Mouse (Mus musculus) liver (tissue): ENCODE measurements around the gene Sebox.
A peak's percentile ranks its signal among the peaks of the same experiment; 100 is the strongest.

ENCODE experiments used
- DNase-seq: peaks from one replicate; pipeline ENCODE4 v3.0.0-alpha.2; 2020; ENCODE audit warnings: mixed read lengths

Sebox gene

DNA sequence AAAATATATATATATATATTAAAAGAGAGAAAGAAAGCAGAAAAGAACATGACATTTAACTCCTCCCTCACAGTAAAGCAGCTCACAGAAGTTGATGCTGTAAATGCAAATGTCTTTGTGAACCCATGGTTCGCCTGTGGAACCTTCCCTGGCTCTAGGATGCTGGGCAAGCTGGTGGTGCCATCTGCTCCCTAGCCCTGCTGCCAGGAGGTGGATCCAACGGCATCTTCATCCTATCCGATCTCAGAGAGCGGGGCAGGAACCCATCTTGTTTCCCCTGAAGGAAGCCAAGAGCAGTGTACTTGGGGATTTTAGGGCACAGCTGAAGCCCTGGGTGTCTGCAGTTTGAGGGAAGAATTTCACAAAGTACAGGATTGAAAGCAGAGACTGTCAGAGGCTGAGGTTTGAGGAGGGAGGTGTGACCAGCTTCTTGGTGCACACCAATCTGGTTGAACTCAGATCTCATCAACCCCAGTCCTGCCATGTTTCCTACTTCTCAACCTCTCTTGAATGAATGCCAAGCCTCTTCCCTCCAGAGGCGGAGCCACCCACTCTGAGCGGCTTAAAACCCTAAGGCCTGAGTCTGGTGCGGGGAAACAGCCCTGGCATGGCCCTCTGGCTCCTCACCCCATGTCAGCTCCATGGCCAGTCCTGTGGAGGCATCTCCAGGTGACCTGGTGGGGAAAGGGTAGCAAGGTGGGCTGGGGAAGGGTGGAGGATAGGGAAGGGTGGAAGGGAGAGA, at the start of gene Sebox:
Gene Sebox (plus strand): TSS at position 539 of the 742 bp plus-strand sequence.
- DNase-seq: no peak

DNA sequence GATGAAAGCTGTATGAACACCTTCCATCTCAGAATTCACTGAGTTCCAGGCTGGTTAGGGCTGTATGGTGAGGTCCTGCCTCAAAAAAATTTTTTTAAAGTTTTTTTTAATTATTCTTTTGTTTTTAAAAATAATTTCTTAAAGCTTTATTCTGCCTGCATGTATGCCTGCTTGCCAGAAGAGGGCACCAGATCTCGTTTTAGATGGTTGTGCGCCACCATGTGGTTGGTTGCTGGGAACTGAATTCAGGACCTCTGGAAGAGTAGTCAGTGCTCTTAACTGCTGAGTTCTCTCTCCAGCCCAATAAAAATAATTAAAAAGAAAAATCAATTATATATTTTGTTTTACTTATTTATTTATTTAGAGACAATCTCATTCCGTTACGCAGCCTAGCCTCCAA, 49.6 kb upstream of the Sebox start:
- DNase-seq: peak; percentile 68

DNA sequence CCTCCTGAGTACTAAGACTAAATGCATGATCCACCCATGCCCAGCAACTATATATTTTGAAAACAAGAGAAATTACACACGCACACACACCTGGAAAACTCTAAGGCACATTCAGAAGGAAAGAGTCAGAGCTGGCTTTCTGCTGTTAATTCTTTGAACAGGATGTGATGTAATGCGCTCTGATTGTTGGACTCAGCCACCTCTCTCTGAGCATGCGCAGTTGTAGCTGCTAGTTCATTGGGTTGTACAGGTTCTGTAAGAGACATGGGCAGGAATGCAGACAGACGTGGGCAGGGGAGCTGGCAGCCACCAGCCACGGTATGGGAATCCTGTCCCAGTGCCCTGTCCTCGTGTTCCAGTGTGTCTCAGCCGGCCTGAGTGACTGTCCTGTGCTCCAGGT, 49.0 kb upstream of the Sebox start:
- no peak for DNase-seq

DNA sequence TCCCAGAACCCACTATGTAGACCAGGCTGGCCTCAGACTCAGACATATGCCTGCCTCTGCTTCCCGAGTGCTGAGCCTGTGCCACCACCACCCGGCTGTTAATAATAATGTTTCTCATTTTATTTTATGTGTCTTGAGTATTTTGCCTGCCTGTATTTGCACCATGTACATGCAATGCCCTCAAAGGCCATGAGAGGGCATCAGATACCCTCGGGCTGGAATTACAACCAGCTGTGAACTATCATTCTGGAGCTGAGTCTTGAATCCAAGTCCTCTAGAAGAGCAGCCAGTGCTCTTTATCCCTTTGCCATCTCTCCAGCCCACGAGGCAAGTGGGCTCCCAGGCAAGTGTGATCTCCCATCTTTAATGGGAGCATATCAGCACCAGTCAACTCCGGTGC, 47.9 kb upstream of the Sebox start:
- DNase-seq: peak; percentile 34

DNA sequence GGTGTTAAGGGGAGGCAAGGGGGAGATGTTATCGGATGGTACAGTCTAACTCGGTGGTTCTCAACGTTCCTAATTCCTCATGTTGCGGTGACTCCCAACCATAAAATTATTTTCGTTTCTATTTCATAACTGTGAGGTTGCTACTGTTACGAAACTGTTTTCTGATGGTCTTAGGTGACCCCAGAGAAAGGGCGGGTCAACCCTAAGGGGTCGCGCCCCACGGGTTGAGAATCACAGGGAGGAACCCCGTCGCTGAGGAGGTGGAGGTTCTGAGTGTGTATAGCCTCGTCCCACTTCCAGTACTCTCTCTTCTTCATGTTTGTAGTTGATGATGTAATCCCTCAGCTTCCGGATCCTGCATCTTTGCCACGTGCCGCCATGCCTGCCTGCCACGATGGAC, 44.5 kb upstream of the Sebox start:
- no peak for DNase-seq

DNA sequence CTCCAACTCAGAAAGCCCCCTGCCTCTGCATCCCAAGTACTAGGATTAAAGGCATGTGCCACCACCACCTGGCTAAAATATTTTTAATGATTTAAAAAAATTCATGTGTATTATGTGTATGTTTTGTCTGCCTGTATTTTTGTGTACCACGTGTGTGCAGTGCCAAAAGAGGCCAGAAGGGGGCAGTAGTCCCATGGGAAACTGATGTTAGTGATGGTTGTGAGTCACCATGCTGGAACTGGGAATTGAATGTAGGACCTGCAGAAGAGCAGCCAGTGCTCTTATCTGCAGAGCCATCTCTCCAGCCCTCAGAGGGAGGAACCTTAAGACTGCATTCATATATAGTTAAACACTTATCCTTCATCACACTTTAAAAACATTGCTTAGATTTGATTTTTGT, 41.4 kb upstream of the Sebox start:
- DNase-seq: no peak

DNA sequence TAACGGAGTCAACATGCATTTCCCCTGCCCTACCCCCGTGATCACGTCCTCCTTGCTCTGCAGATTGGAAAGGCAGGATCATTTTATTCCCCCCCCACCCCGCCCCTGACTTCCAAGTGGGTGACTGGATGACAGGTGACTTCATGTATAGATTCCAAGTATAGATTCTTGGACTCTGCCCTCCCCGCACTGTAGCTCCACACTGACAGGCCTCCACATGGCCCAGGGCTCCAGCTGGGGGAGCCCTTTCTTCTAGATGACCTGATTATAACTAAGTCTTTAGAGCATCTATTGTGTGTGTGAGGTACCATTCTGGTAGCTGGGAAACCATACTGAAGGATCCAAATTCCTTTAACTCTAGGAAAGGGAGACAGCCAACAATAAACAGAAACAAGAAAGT, 40.6 kb upstream of the Sebox start:
- no peak for DNase-seq

DNA sequence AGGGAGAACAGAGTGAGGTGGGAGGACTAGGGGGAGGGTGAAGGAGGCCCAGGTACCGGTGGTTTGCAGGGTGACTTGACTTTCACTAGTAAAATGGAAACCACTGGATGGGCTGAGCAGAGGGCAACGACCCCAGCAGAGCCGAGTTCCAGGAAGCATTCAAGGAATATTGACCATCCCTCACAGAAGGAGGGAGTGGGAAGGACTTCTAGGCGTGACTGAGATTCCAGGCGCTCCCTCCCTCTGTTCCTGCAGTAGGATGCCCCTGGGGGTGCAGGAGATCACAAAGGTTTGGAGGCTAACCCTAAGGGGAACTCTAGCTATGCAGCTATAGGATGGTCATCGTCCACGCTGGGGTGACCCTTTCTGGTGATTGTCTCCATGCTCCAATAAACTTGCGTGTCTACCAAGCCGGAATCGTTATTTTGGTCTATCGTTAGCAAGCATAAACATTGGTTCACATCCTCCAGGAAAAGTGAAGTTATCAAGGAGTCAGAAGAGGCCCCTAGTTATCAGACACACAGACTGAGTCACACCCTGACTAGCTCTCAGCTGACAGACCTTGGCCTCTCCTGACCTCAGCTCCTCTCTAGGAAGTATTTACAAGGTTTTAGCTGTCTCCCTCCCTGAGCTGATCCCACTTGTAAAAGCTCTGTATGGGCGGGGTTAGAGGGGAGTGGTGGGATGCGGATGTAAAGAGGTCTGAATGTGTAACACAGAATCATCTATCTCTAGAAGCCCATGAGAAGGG, 39.8 kb upstream of the Sebox start:
- no peak for DNase-seq

DNA sequence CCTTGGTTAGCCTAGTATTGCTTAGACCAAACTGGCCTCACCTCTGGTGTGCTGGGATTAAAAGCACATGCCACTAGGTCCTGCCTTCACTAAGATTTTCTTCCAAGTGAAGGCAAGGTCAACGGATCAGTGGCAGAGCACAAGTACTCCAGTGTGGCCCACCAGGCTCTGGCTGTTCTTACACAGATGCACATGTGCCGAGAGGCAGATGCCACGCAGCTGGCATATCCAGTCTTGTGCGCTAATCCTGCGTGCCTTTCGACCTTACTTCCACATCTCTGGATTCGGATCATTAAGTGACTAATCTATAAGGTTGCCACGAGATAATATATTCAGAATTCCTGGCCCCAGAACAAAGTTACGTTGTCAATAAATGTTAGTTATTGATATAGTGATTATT, 38.1 kb upstream of the Sebox start:
- no peak for DNase-seq

DNA sequence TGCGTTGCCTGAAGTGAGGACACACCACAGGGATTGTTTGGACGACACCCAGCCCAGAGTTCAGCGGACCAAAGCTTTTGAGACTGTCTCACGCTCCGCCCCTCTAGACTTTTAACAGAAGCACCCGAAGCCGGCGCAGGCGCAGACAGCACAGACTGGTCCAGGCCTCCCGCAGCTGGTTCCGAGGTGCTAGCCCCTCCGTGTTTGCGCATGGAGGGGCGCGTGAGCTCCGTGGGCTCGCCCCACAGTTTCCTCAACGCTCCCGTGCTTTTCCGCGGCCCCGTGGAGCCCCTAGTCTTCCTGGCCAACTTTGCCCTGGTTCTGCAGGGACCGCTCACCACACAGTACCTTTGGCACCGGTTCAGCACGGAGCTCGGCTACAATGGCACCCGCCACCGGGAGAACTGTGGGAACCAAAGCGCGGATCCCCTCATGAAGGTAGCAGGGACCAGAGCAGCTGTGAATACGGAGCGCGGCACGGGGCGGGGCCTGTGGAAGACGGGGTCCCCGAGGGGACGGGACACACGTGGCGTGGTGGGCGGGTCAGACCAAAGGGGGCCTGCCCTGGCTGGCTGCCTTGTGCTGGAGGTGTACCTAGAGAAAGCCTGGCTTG, 37.6 kb upstream of the Sebox start, which contains the start of gene Slc46a1:
Gene Slc46a1 (plus strand): TSS at position 130 of the 613 bp plus-strand sequence.
- peak; percentile 83 for DNase-seq

DNA sequence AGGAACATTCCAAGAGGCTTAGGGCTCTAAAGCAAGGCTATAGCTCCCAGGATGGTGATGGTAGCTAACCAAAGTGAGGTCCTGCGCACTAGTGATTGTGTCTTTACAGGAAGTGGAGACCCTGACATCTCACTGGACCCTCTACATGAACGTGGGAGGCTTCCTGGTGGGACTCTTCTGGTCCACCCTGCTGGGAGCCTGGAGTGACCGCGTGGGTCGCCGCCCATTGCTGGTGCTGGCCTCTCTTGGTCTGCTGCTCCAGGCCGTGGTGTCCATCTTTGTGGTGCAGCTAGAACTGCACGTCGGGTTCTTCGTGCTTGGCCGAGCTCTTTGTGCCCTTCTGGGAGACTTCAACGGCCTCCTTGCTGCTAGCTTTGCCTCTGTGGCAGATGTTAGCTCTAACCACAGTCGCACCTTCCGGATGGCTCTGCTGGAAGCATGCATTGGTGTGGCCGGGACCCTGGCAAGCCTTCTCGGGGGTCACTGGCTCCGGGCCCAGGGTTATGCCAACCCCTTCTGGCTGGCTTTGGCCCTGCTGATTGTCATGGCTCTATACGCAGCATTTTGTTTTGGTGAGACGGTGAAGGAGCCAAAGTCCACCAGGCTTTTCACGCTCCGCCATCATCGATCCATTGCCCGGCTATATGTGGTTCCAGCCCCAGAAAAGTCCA, 36.9 kb upstream of the Sebox start:
- DNase-seq: no peak

DNA sequence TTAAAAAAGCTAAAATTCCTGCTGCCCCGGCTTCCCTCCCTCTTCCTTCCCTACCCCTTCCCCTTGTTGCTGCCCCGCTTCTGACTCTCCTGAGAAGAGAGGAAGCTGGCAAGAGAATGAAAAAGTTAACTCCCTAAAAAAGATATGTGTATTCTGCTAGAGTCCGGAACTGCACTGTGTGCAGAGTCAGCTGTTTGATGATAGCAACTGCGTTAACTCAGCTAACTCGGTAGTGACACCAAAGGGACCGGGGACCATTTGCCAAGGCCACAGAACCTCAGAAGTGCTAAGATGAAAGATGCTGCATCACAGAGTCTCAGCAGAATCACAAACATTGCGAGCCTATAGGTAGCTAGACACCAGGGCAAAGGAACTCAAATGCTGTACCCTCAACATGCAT, 35.7 kb upstream of the Sebox start:
- DNase-seq: no peak

DNA sequence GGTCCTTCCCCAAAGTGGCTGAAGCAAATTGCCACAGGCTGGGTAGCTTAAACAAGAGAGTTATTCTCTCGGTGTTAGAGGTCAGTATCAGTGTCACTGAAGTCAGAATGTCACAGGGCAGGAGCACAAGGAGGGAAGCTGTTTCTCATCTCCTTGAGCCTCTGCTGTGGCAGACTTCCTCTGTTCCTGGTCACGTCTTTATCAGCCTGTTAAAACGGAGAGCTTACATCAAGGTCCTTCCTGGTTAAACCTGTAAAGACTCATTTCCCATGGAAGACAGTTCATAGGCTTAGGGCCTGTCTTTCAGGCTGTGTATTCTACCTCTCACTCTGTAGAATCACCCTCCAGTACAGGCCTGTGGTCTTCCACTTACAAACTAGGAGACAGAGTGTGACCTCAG, 35.3 kb upstream of the Sebox start:
- DNase-seq: no peak

DNA sequence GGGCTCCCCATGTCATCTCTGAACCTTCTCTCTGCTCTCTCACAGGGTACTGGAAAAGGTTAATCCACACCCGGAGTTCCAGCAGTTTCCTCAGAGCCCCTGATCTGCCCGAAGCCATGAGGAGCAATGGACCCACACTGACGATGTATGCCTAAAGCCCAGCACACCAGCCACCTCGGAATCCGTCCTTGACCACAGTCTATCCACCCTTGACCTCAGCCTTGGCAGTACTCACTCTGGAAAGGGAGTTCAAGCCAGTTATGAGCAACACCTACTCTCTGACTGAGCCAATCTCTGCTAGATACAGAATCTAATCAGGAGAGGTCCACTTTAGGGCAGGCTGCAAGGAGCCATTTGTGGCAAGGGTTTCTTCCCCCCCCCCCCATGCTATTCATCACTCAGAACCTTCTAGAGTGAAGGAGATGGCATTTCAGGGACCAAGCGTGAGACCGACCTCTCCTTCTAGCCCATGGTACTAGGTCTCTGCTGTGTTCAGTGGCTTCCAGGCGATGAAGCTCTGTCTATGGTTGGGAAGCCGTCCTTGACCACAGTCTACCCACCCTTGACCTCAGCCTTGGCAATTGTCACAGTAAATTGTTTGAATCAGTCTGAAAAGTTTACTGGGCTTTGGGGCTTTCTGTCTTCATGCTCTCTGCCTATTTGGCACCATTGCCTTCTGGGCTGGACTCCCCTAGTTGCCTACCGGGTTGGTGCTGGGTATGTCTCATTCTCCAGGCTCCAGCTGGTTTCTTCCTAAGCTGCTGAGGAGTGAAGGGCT, 31.7 kb upstream of the Sebox start:
- no peak for DNase-seq

DNA sequence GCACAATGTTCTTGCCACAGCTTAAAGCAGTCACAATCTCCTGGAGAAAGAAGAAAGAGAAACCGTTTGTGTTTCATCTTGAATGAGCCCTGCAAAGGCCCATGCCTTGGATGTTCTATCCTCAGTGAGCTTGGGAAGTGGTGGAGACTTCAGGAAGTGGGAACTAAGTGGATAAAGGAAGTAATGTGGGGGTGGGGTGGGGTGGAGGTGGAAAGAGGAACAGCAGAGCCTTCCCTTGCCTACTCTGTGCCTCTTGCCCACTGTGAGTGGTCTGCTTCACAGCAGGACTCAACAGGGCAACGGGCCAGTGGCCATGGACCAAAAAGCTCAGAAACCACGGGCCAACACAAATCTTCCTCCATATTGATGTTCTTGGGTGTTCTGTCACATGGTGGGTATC, 28.0 kb upstream of the Sebox start:
- DNase-seq: no peak

DNA sequence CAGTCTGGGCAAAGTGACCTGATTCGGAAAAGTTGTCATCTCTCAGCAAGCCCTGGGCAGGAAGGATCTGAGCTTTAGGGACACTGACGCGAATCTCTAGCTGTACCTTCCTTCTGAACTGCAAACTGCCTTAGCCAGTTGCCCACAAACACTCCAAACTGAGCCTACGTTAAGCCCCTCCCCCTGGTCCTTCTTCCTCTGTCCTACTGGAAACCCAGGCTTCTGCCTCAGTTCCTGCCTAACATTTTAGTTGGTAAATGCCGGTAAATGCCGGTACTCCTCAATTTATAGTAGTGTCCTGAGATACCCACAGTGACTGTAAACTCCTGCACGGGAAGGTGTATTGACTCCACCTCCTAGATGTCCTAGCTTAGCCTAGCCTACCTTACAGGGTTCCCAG, 19.6 kb upstream of the Sebox start:
- DNase-seq: no peak

DNA sequence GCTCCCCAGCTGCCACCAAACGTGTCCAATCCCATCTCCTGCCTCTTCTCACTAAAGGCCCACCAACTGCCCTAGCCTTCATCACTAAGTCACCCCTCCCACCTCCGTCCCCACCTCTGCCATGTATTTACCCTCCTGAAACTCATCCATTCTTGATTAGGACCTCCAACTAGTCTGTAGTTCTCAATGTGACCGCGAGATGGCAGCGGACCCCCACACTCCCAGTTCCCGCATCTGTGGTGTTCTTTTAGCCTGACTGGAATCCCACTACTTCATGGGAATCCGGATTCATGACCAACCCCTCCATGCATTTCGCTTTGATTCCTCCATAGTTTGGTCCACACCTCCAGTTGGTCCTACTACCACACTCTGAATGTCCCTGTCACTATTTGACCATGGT, 15.1 kb upstream of the Sebox start:
- peak; percentile 59 for DNase-seq

DNA sequence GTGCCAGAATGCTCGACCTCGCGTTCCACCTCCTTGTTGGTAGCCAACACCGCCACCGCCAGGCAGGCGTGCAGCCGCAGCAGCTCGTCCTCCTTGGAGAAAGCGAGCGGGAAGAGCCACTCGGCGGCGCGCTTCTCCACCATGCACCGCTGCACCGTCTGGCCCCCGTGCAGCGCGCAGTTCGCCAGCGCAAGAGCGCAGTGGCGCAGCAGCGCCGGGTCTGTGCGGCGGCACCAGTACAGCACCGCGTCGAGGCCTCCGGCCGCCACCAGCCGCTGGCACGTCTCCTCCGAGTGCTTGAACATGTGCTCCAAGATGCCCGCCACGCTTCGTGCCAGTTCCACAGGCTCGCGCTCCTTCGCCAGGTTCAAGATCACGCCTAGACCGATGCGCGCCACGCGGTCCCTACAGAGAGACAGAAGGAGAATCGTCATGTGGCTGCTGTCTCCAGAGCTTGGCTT, 12.4 kb upstream of the Sebox start:
- peak; percentile 53 for DNase-seq

DNA sequence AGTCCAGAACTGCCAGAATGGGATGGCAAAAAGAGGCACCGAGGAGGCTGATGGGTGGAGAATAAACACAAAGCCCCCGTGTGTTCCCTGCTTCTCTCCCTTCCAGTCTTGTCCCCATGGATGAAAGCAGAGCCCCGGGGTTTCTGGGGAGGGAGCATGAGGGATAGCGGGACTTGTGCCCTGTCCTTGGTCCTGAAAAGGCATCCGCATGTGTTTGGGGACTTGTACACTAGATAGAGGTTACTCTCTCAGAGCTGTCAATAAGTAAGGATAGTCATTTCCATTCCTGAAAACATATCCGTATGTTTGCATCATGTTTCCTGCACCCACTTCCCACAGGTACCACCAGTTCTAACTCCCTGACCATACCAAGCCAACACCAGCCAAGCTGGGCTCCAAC, 7.3 kb upstream of the Sebox start:
- DNase-seq: peak; percentile 52

DNA sequence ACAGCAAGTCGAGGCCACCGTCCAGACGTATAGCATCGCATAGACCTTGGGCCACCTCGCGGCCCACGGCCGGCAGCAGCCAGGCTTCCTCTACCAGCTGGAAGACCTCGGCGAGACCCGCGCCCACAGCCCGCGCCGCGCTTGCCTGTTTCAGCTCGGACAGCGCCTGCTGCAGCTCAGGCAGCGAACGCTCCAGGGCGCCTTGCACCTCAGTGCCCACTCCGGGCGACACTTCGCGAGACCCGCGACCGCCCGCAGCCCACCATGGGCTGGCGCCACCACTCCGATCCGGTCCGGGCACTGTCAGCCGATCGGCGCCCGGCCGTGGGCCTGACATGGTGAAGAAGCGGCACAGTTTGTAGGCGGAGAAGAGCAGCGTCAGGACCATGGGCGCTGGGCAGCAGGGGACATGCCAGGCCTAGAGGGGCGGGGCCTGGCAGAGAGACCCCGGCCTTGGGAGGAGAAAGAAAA, 6.1 kb upstream of the Sebox start:
- no peak for DNase-seq

DNA sequence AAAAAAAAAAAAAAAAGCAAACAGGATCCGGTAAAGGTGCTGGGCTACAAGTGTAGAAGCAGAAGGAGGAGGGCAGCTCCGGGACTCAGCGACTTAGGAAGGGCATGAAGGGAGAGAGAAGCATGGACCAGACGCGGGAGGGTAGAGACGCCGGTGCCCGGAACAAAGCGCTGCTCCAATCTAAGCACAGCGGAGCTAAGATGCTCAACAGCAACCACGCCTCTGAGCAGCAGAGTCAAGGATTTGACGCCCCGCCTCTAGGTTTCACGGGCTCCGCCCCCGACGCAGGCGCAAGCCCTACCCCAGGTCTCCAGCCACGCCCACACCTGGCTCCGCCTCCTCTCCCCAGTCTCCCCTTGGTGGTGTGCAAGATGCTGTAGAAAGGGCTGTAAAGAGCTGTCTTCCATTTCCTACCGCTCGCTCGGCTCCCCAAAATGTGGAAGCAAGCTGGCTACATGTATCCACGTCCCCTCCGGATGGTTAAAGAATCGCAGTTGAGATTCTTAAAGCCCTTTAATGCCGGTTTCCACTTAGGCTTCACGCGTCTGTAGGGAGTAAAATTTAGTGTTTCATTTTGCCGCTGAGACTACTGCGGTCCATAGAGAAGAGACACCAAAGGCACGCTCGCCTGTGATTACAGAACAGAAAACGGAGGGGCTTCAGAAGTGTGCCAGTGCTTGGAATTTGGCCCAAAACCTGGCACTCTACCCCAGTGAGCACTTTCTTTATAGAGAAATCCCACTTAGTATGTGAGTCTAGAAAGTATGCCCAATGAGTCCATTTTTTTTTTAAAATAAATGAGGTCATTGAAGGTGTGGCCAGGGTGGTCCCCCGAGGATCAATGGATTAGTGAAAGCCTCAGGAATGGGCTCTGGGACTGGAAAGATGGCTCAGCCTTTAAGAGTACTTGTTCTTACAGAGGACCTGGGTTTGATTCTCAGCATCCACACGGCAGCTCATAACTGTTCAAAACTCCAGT, 5.4 kb upstream of the Sebox start, which contains the start of gene Sarm1:
Gene Sarm1 (minus strand): TSS at position 211 of the 979 bp plus-strand sequence.
- DNase-seq: peak; percentile 95
